Mouse (Mus musculus) urinary bladder, adult 2 months (tissue): ENCODE results near the gene Fam117a. TPM values are rescaled to one million over a fixed set of nuclear protein-coding genes. Genes with fewer than 3 reads are reported as not detected.

Experiments used
- DNase-seq: peaks from one replicate; pipeline ENCODE4 v3.0.0; 2022; ENCODE audit warnings: low spot score
- polyA plus RNA-seq: library from polyadenylated mRNA; depleted of rRNA; stranded (reverse); fragments of >200 nt; gene quantifications from 2 replicates; pipeline ENCODE4 v1.2.3, GENCODE M21; 2012; rRNA removed

Gene Fam117a
- polyA plus RNA-seq = 20.8 and 23.0 TPM in 2 replicates

DNA sequence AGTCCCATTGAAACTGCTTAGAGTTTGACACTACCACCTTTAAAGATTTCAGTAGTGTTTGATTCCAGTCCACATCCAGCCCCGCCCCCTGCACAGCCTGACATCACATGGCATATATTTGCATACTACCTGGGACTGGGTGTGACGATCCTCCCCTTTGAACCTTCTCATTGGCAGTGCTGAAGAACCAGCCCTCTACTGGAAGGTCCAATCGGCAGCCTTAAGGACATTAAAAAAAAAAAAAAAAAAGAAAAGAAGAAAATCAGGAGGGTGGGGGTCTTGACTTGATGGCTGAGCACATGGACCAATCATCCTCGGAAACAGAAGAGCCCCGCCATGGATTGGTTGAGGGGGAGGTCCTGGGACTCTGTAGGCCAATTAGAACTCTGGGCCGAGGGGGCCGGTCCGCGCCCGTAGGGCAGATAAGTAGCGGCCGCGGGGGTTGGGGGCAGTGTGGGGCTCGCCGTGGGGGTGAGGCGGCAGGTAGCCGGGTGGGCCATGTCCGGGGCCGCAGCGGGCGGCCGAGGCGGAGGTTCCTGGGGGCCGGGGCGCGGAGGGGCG is at the start of gene Fam117a:
Gene Fam117a, plus strand, starts transcription at position 451 of the 561 bp plus-strand sequence.
- DNase-seq = no peak

DNA sequence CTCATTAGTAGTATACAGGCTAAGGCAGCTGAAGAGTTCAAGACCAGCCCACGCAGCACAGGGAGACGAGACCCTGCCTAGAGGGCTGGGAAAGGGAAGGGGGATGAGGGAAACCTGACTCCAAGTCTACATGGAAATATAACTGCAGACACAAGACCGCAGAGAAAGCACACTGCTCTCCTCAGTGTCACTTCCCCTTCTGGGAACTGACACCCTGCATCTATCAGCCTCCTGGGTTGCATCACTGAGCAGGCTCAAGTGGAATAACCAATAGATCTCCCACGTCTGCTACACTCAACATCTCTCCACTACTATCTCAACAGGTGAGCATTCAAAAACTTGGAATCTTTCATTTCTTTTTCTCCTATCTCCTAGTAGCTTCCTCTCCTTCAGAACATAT is 44.8 kb upstream of the Fam117a start:
- no peak for DNase-seq

DNA sequence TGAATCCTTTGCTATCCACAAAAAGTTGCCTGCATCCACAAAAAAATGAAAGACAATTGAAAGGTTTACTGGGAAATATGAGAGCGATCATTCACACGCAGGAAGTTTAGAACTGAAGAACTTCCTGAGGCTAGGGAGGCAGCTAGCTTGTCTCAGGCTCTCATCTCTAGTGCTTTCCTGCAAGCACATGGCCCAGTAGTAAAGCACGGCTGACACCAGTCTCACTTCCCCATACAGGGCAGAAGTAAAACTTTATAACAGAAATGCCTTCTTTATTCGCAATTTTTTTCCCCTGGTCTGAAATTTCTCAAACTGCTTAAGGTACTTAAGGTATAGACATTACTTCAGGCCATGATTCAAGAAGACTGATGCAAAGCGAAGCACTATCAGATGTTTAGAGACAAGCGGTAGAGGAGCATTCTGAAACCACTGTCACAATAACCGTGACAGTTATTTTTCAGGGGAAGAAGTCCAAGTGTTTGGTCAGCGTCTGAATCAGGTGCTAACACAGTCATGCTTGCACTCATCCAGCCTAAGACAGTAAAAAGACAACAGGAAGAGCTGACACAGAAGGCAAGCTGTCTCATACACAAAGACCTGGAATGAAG is 43.7 kb upstream of the Fam117a start:
- no peak for DNase-seq

DNA sequence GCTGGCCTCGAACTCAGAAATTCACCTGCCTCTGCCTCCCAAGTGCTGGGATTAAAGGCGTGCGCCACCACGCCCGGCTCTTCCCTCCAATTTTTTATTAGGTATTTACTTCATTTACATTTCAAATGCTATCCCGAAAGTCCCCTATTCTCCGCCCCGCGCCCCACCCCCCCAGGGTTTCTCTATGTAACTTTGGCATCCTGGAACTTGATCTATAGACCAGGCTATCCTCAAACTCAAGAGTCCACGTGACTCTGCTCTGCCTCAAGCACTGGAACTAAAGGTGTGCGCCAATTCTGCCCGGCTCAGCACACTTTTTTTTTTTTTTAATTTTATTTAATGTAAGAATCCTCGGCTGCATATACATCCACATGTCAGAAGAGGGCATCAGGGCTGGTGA is 41.1 kb upstream of the Fam117a start:
- DNase-seq = no peak

DNA sequence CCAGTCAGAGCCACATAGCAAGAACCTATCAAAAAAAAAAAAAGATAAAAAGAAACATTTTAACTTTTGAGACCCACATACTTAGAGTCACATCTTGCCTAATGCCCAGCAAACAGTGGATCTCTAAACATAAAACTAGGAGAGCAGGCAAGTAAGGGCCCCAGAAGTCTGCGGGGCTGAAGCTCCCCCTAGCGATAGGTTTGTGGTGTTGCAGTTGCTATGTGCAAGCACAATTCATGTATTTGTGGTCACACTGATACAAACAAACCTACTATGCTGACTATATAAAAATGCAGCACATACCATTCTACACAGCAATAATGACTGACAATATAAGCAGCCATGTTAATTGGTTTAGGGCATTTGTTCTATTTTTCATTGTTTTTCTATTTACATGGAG is 38.7 kb upstream of the Fam117a start:
- no peak for DNase-seq

DNA sequence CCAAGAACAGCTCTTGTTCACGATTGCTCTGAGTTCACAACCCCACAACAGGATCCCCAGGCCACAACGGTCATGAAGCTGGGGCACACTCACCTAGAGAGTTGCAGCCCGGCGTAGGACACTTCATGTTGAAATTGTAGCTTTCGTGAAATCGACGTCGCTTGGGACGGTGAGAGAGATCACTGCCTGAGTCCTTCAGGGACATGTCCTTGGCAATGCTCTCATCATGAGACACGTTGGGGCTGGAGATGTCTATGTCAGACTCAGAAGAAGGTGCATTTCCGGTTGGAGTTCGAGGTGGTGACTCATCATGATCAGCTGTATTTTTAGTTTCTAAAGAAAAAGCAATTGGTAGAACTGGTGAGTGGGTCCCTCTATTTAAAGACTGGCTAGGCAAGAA is 36.9 kb upstream of the Fam117a start:
- DNase-seq = no peak

DNA sequence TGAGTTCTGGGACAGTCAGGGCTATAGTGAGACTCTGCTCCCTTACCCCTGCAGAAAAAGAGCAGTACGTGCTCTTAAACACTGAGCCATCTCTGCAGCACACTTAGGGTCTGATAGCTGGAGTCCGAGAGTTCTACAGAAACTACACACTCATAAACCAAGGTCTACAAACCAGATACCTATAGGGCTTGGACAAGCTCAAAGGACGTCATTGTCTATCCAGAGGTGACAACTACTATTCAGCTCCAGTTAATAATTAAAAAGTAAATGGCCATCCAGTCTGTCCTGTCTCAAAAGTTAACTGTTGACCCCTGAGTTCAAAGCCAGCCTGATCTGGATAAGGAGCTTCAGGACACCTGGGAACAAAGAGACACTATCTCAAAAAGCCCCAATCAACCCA is 35.0 kb upstream of the Fam117a start:
- DNase-seq = no peak

DNA sequence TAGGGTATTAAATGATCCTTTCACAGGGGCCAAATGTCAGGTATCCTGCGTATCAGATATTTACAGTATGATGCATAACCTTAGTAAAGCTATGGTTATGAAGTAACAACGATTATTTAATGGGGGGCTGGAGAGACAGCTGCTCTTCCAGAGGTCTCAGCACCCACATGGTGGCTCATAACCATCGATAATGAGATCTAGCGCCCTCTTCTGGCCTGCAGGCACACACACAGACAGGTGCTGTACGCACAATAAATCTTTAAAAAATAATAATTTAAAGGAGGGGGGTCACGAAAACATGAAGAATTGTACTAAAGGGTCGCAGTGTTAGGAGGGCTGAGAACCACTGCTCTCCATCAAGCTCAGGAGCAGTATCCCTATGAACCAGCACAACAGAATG is 31.2 kb upstream of the Fam117a start:
- no peak for DNase-seq

DNA sequence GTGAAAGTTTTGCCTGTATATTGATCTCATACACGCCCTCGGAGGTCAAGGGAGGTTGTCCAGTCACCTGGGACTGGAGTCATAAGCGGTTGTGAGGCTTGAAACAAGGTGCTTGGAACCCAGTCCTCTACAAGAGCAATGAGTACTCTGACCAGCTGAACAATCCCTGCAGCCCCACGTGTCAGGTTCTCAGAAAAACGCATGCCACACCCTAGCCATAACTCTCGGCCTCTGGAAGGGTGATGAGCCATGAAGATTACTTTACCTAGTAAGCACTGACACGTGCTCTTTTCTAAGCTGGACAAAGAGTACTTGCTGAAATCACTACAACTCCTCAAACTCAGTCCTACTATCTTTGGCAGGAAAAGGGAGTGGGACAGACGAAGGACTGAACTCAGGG is 29.3 kb upstream of the Fam117a start:
- DNase-seq = no peak

DNA sequence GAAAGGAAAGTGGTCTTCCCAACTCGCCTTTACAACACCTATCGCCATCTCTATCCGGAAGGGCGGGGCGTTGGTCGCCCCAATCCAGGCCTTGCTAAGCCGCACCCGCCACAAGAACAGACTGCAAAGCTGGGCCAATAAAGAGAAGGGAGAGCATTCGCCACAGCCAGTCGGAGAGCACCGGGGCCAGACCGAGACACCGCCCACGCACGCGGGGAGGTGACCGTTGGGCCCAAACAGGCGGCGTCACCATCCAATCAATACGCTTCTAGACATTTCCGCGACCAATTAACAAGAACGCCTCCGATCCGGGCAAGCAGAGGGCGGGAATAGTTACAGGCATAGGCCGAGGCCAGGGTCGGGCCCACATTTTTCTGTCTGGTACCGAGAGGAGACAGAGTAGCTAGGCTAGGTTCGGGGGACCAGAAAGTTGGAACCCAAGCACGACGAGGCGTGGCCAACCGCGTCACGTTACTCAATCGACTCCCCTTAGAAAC is 27.3 kb upstream of the Fam117a start:
- peak; percentile 84 for DNase-seq

DNA sequence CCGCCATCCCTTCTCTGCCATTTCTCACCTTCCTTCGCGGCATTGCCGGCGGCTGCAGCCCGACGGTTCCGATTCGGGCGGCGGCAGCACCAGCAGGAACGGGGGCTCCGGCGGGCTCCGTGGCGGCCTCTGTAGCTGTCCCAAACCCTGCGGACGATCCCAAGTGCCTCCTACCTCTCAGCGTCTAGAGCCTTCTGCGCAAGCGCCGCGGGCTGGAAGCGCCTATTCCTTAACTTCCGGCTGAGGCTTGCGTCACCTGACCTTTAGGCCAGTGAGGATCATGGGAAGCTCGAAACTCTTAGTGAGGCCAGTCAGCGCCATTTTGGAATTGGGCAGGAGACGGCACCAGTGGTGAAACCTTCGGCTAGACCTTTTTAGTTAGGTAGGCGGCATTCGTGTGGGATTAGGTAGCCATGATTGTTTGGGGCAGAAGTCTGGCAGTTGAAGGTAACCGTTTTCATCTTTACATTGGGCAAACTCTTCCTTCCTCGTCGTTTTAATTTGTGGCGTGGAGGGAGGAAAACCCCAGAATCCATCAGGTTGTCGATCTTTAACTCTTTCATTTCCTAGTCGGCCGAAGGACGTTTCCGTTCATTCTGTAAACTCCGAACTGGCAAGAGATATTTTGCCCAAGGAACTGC is 26.7 kb upstream of the Fam117a start, which contains the start of gene Kat7:
Gene Kat7, minus strand, starts transcription at position 240 of the 641 bp plus-strand sequence.
- DNase-seq = peak; percentile 85

DNA sequence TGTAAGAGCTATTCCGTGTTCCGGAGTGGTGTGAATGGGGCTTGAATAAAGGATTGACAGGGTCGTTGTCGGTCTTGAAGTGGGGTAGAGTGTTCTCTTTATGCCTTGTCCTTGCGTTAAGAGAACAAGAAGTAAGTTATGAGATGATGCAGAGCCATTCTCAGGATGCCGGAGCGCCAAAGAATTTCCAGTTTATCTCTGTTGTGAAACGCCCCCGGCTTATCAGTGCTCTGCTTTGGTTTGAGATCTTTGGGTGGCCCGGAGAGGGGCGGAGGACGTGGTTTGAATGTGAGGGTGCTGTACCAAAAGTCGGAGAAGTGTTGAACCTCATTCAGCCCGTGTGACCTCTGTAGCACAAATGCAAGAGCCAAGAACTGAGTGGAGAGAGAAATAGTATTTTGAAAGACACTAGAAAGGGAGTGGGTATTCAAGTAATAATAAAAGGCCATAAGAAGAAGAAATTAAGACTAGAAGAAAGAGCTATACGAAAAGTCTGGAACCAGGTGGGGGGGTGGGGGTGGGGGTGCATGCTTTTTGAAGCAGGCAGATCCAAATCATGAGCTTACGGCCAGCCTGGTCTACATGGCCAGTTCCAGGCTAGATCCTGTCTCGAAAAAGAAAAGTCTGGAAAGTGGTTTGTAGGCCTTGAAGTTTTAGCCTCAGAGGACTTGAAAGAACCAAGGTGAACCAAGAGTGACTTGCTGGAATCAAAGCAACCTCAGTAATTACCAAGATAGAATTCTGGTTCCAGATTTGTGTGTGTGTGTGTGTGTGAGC is 26.0 kb upstream of the Fam117a start:
- DNase-seq = peak; percentile 30

DNA sequence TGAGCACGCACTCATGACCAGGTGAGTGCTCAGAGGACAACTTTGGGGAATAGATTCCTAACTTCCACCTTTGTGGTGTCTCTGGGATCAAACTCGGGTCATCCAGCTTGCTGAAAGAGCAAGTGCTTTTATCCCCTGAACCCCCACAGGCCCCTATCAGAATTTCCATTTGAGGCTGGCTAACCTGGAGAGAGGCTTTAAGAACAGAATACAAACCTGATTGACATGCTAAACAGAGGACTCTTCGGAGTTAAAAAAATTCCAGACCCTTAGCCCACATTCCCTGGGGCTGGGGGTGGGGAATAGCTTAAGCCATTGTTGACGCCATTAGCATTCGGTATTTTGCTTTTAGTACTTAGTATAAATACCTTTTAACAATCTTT is 25.4 kb upstream of the Fam117a start:
- DNase-seq = no peak

DNA sequence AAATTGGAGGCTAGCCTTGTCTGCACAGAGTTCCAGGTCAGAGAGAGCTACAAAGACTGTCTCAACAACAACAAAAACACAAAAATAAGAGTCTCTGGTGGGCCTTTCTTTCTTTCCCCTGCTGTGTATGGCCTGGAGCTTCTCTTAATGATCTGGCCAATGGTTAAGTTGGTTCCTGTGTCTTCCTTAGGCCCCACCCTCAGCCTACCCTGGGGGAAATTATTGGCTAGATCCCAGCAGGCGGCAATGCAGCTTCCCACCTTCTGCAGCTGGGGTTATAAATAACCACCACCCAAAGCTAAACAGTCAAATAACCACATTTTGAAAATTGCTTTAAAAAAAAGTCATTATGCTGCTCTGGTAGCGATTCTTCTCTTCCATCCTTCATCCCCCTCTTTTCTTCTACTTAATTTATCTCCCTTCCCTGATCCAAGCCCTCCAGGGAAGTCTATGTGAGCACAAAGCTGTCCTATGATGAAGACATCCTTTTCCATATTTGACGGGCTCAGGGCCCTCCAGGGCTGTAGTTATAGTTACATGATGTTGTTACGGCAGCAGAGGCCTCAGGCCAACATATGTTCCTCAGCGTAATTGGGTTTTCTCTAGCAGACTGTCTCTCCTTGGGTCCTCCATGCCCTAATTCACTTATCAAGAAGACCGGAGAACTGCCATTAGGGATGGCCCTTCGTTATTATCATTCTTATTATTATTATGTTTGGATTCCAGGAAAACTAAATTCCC is 21.4 kb upstream of the Fam117a start:
- DNase-seq = no peak

DNA sequence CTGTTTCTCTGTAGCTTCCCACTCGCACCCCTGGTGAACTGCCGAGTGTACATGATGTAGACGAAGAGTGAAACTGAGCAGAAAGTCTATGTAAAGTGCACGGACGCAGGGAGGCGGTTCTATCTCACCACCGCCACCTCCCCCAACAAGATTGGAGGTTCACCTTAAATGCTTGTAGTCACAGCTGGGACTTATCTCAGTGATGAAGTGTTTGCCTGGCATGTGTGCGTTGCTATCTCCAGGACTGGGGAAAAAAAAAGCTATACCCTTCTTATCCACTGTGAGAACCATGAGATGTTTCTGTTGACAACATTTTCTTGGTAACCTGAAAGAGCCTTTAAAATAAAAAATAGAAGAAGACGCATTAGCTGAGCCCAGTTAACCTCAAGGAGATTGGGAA is 18.7 kb upstream of the Fam117a start:
- DNase-seq = no peak

DNA sequence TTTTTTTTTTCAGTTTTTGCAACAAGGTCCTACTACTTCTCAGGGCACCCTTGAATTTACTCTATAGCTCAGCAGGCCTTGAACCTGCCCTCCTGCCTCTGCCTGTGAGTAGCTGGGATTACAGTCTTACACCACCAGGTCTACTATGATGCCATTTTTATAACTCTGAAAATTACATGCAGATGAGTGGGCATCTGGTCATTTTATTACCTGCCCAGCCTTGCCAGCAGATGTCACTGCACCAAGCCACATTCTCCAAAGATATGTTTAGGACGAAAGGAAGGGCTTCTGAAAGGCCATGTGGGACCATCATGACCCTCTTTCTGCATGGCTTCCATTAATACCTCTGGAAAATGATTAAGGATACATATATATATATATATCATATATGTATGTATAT is 17.3 kb upstream of the Fam117a start:
- DNase-seq = no peak

DNA sequence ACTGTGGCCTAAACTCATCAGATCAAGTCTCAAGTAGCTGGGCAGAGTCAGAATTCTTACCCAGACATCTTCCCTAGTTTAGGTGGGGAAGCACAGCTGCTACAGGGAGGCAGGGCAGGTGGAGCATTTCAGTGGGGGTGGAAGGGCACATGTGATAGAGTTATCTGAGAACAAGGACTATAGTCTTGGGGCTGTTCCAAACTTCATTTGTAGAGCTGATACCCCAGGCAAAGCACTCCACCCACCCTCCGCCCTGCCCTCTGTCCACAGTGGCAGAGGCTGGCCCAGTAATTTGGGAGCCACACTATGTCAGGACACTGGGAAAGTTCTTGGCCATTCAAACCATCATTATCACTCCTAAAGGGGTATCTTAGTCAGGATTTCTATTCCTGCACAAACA is 16.8 kb upstream of the Fam117a start:
- DNase-seq = no peak

DNA sequence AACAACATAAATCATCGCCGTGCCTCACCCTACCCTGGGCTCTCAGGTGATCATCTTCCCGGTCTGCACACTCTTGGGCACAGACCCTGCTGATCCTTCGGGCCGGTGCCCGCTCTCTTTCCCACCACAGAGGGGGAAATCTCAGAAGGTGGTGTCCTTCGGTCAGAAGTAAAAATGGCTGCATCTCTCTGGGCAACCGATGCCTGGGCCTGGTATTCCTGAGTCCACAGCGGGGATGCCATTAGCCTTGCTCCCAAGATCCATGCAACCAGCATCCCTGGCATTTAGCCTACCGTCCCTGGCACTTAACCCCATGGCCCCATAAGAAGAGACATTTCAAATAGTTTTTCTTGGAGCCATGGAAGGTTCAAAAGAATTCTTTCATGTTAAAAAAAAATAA is 12.6 kb upstream of the Fam117a start:
- DNase-seq = no peak

DNA sequence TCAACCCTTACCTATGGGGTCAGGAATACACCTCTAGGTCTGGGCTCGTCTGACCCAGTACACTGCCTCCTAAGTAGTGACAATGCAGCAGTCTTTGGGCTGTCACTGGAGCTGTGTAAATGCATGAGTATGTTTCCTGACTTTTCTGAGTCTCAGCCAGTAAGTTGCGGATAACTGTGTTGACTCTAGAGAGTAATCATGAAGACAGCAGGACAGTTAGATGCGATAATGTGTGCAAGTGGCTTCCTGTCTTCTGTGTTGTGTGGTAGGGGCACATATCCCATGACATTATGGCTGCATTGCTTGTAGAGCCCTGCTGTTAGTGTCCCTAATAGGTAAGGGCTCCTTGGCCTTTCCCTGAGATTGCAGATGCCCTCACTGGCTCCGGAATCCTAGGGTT is 11.0 kb upstream of the Fam117a start:
- no peak for DNase-seq

DNA sequence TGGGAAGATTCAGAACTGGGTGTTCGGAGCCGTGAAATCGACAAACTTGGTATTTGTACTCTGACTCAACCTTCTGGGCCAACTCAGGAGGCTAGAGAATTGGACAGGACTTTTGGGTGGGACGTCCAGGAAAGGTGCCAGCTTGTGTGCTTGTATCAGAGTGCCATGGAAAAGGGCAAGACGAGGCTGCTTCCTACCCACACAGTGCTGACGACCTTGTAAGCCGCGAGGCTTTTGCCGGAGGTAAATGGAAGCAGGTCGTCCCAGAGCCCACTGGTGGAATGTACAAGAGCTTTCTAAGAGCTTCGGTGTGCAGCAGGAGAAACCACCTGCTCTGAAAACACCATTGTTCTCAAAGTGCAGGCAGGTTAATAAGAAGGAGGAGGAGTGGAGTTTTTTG is 10.6 kb upstream of the Fam117a start:
- no peak for DNase-seq

DNA sequence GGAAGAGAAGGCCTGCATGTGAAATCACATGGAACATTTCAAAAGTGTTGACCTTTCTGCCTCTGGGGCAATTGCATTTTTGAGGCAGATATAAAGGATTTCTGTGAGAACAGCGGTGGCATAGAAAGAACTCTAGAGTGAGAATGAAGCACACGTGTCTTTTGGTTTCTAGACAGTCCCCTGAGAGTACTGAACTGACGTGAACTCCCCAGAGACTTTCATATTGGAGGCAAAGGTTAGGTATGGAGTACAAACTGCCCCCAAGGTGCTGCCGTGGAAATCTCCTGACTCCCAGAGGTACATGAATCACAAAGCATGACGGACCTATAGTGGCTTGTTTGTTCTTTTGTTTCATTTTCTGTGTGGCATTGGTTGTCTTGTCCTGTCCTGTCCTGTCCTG is 8.2 kb upstream of the Fam117a start:
- no peak for DNase-seq

DNA sequence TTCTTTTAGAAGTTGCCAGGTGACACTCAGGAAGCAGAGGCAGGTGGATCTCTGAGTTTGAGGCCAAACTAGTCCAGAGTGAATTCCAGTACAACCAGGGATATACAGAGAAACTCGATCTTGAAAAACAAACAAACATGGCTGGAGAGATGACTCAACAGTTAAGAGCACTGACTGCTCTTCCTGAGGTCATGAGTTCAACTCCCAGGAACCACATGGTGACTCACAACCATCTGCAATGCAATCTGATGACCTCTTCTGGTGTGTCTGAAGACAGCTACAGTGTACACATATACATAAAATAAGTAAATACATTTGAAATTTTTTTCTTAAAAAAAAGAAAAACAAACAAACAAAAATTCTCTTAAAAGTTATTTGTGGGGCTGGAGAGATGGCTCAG is 6.2 kb upstream of the Fam117a start:
- DNase-seq = no peak
